Mouse (Mus musculus) CH12.LX (cell line): ENCODE data around the gene Kxd1.

ENCODE experiments used
- CTCF ChIP-seq, 2 experiments: IDR thresholded peaks in 1 of 2; conservative IDR thresholded peaks in 1 of 2; 2 replicates each; pipeline ENCODE4 v1.5.1; 2011 to 2012; ENCODE audit warnings: low read depth in 2 of 2, low read length in 2 of 2, improper control_type of control experiment in 1 of 2, inconsistent platforms in 1 of 2, mild to moderate bottlenecking in 1 of 2, moderate library complexity in 1 of 2
- EP300 ChIP-seq: IDR thresholded peaks from 2 replicates; pipeline ENCODE4 v1.6.1; 2011; ENCODE audit warnings: low read length, improper control_type of control experiment
- IRF4 ChIP-seq: IDR thresholded peaks from 2 replicates; pipeline ENCODE4 v1.6.1; 2014; ENCODE audit warnings: low read depth, mild to moderate bottlenecking, inconsistent platforms, low read length, improper control_type of control experiment
- KAT2A ChIP-seq: IDR thresholded peaks from 2 replicates; pipeline ENCODE4 v1.6.1; 2012; ENCODE audit warnings: low read length, improper control_type of control experiment, inconsistent platforms; ENCODE audit not compliant: insufficient replicate concordance
- NELFE ChIP-seq: IDR thresholded peaks from 2 replicates; pipeline ENCODE4 v1.6.1; 2011; ENCODE audit warnings: low read depth, low read length, improper control_type of control experiment
- NRF1 ChIP-seq: IDR thresholded peaks from 2 replicates; pipeline ENCODE4 v1.6.1; 2014; ENCODE audit warnings: low read depth, mild to moderate bottlenecking, inconsistent platforms, low read length, improper control_type of control experiment, moderate library complexity
- POLR2A ChIP-seq: IDR thresholded peaks from 2 replicates; pipeline ENCODE4 v1.6.1; 2011; ENCODE audit warnings: low read depth, mild to moderate bottlenecking, improper control_type of control experiment, low read length
- POLR2AphosphoS2 ChIP-seq: IDR thresholded peaks from 2 replicates; pipeline ENCODE4 v1.6.1; 2011; ENCODE audit warnings: low read depth, low read length, improper control_type of control experiment
- RCOR1 ChIP-seq: conservative IDR thresholded peaks from 2 replicates; pipeline ENCODE4 v1.6.1; 2012; ENCODE audit warnings: low read depth, mild to moderate bottlenecking, inconsistent platforms, low read length, improper control_type of control experiment
- TCF12 ChIP-seq: IDR thresholded peaks from 2 replicates; pipeline ENCODE4 v1.6.1; 2014; ENCODE audit warnings: low read depth, mild to moderate bottlenecking, inconsistent platforms, low read length, improper control_type of control experiment
- UBTF ChIP-seq: IDR thresholded peaks from 2 replicates; pipeline ENCODE4 v1.6.1; 2012; ENCODE audit warnings: low read depth, mild to moderate bottlenecking, inconsistent platforms, low read length, improper control_type of control experiment, moderate library complexity
- USF1 ChIP-seq: IDR thresholded peaks from 2 replicates; pipeline ENCODE4 v1.6.1; 2014; ENCODE audit warnings: low read depth, mild to moderate bottlenecking, inconsistent platforms, low read length, improper control_type of control experiment
- ZC3H11A ChIP-seq: IDR thresholded peaks from 2 replicates; pipeline ENCODE4 v1.6.1; 2012; ENCODE audit warnings: low read depth, mild to moderate bottlenecking, inconsistent platforms, low read length, improper control_type of control experiment
- ZMIZ1 ChIP-seq: IDR thresholded peaks from 2 replicates; pipeline ENCODE4 v1.6.1; 2012; ENCODE audit warnings: low read depth, mild to moderate bottlenecking, inconsistent platforms, low read length, improper control_type of control experiment

GRCm38 (mm10) chr8:70504291-70504716, 23.5 kb downstream of the Kxd1 start:
- TF ChIP-seq USF1 (no peak), POLR2A (no peak), ZMIZ1 (no peak), CTCF (conservative IDR thresholded peaks at IDR 0.05 in 1 of 2, IDR thresholded peaks at IDR 0.05 in 1 of 2; ENCODE audit: low read depth in 2 of 2, low read length in 2 of 2) (no peak), IRF4 (no peak), KAT2A (no peak), EP300 (no peak), UBTF (no peak), RCOR1 (no peak), POLR2AphosphoS2 (no peak), TCF12 (no peak), ZC3H11A (no peak), NRF1 (no peak), NELFE (no peak)
